Mouse (Mus musculus) ovary, adult 18-20 months (tissue): ENCODE data around the gene Psg23.
"Not testable (repeated sequence)": the region's sequence is repeated elsewhere in the genome, so short reads cannot be mapped to it uniquely, and the experiment has no call there.

Source experiments
- DNase-seq: peaks from one replicate; pipeline ENCODE4 v3.0.0; 2022; ENCODE audit warnings: low spot score, mixed read lengths

Gene Psg23

GRCm38 (mm10) chr7:18616401-18616800 is at the start of gene Psg23:
Gene Psg23, minus strand, starts transcription at chr7:18616501.
- not testable (repeated sequence) for DNase-seq

GRCm38 (mm10) chr7:18656625-18657024 is 40.3 kb upstream of the Psg23 start, which contains the start of gene Psg21:
Gene Psg21, minus strand, starts transcription at chr7:18656725.
- DNase-seq = not testable (repeated sequence)

DNA sequence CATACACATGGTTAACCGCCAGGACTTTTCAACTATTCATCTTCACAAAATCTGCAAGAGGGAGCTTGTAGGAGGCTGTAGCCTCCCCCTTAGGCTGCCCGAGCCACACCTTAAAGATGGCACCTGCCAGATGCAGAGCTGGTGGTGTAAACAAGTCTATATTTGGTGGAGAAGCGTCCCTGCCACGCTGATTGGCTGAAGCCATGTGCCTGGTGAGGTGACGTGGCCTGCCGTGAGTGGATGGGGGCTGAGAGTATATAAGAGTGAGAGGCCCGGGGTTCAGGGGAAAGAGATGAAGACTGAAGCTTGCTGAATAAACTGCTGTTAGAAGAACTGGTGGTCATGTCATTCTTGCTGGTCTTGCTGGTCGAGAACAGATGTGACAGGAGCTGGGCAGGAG is 10.6 kb upstream of the Psg23 start:
- not testable (repeated sequence) for DNase-seq

DNA sequence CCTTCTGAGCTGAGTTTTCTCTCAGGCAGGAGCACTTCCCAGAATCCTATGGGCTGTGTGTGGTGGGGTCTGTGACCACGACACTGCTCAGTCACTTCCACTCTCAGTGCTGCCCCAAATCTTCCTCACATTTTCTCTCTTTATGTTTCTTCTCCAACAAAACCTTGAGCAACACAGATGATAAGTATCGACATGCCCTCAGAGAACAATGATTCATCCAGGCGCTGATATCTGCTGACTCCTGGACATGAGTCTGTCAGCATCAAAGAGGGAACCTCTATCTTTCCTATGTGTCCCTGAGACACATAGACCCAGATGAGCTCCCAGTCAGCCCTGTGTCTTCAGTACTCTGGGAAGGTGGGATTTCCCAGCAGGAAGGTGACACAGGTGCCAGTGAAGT is 49.1 kb downstream of the Psg23 start, which contains the start of gene Psg27:
Gene Psg27 (minus strand): TSS at position 101 of the 400 bp plus-strand sequence.
- DNase-seq = no peak

GRCm38 (mm10) chr7:18559850-18560249 is 56.5 kb downstream of the Psg23 start:
- DNase-seq = no peak
